Mouse (Mus musculus) hindbrain, postnatal 0 days (tissue): ENCODE data around the gene Sgpp1. TPM values are rescaled to one million over a fixed set of nuclear protein-coding genes. Genes with fewer than 3 reads are reported as not detected.

Experiments used
- ATAC-seq: fragments of 200-750 bp; cut with Nextera tagmentation; 2 replicates; pipeline ENCODE4 v1.8.0; 2017; ENCODE audit warnings: mild to moderate bottlenecking, moderate TSS enrichment, moderate library complexity
- DNase-seq: peaks from one replicate; pipeline ENCODE4 v3.0.0-alpha.2; 2015; ENCODE audit warnings: low spot score
- H3K27ac ChIP-seq: fragments of 300-500 bp; sonication (generic); 2 replicates; pipeline ENCODE4 v1.5.1; 2014; ENCODE audit warnings: mild to moderate bottlenecking
- H3K27me3 ChIP-seq: fragments of 300-500 bp; sonication (generic); 2 replicates; pipeline ENCODE4 v1.6.1; 2014; ENCODE audit warnings: low read length, mixed read lengths; ENCODE audit not compliant: insufficient read depth
- H3K36me3 ChIP-seq: fragments of 300-500 bp; sonication (generic); 2 replicates; pipeline ENCODE4 v1.6.1; 2014; ENCODE audit warnings: low read length, mixed read lengths; ENCODE audit not compliant: insufficient read depth
- H3K4me1 ChIP-seq: fragments of 300-500 bp; sonication (generic); 2 replicates; pipeline ENCODE4 v1.6.1; 2014; ENCODE audit warnings: antibody characterized with exemption, low read length, mixed read lengths; ENCODE audit not compliant: insufficient read depth
- H3K4me2 ChIP-seq: fragments of 300-500 bp; sonication (generic); 2 replicates; pipeline ENCODE4 v1.6.1; 2014; ENCODE audit warnings: low read depth, mild to moderate bottlenecking, low read length, moderate library complexity, mixed read lengths
- H3K4me3 ChIP-seq: fragments of 300-500 bp; sonication (generic); 2 replicates; pipeline ENCODE4 v1.5.1; 2014; ENCODE audit warnings: low read length
- H3K9ac ChIP-seq: fragments of 300-500 bp; sonication (generic); replicated peaks from 2 replicates; pipeline ENCODE4 v1.6.1; 2014; ENCODE audit warnings: mild to moderate bottlenecking, low read length, moderate library complexity, mixed read lengths
- H3K9me3 ChIP-seq: fragments of 300-500 bp; sonication (generic); 2 replicates; pipeline ENCODE4 v1.6.1; 2016; ENCODE audit warnings: low read length, mixed read lengths
- CTCF ChIP-seq: IDR thresholded peaks from 2 replicates; pipeline ENCODE4 v1.5.1; 2016; ENCODE audit warnings: antibody characterized with exemption, control low read depth, low read depth
- WGBS: fragments of 180-500 bp; shearing (Covaris S2); extraction: QIAGEN DNeasy Blood & Tissue Kit; methylation state at CpG from one replicate; pipeline ENCODE4 v1.1.7; 2014; 5-methylcytosine and 5-hydroxymethylcytosine counted together
- polyA plus RNA-seq: library from polyadenylated mRNA; unstranded; fragments of >200 nt; fragmentation: Nextera tagmentation; extraction: Ambion mirVana; gene quantifications from 2 replicates; pipeline ENCODE4 v1.2.1, GENCODE M21; 2015
- total RNA-seq: library from RNA; depleted of rRNA; stranded (reverse); fragments of >200 nt; gene quantifications from 2 replicates; pipeline ENCODE4 v1.2.3, GENCODE M21; 2014; rRNA removed

Gene Sgpp1
- total and polyA plus RNA-seq, 2 experiments from 2014 or later, result 15.7 to 38.5 TPM

GRCm38 (mm10) chr12:75668916-75669257, 66.6 kb downstream of the Sgpp1 start:
- TF ChIP-seq CTCF, result no peak
- under 1% methylated on average over 9 of the region's 9 CpGs for WGBS
- no peaks in the 10 kb centered on the region for H3K27me3 ChIP-seq
- peaks cover 6% of the 10 kb centered on the region; the same call in 1 of the 2 replicates for H3K4me1 ChIP-seq
- peak overlapping the region; percentile 53 for H3K4me3 ChIP-seq
- no peaks in the 10 kb centered on the region for H3K36me3 ChIP-seq
- DNase-seq, result no peak
- ATAC-seq, result no peak
- H3K4me2 ChIP-seq, result peak overlapping the region; percentile 75
- H3K9ac ChIP-seq, result peak overlapping the region; percentile 50
- H3K27ac ChIP-seq, result peak overlapping the region; percentile 75
- H3K9me3 ChIP-seq, result no peaks in the 10 kb centered on the region

DNA sequence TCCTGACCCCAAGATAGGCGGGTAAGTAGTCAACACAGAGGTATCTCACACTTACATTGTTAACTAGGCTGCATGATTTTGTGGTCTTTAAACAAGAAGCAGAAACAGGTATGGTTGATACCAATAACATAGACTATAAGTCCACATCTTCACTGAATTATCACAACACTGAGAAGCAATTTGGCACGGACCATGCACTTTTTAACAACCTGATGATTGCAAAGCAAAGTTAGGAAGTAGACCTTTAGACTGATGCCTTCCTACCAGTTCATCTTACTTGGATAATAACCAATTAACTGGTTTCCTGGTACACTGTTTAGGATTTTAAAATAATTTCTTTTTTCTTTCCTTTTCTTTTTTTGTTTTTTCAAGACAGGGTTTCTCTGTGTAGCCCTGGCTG, 67.3 kb downstream of the Sgpp1 start:
- no peaks in the 10 kb centered on the region for H3K27me3 ChIP-seq
- H3K4me3 ChIP-seq, result no peak overlapping the region
- TF ChIP-seq CTCF, result no peak
- no peaks in the 10 kb centered on the region for H3K9me3 ChIP-seq
- ATAC-seq (no peak), DNase-seq (no peak)
- 96% methylated on average over 2 of the region's 2 CpGs for WGBS
- H3K4me1 ChIP-seq, result peaks cover 6% of the 10 kb centered on the region; the same call in 1 of the 2 replicates
- no peaks in the 10 kb centered on the region for H3K36me3 ChIP-seq
- no peak overlapping the region for H3K27ac ChIP-seq
- H3K4me2 ChIP-seq, result no peak overlapping the region
- no peak overlapping the region for H3K9ac ChIP-seq

DNA sequence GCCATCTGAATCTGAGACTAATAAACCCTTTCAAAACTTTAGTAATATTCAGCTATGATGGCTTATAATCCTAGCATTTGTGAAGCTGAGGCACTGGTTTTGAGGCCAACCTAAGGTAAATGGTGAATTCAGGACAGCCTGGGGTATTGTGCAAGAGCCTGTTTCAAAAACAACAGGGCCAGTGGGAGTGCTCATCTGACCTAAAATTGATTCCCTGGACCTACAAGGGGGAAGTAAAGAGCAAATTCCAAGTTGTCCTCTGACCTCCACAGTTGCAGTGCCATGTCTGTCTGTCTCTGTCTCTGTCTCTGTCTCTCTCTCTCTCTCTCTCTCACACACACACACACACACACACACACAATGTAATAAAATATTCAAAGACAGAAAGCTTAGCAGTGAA, 68.6 kb downstream of the Sgpp1 start:
- Histone ChIP-seq H3K4me2 (no peak overlapping the region), H3K36me3 (no peaks in the 10 kb centered on the region), H3K4me3 (no peak overlapping the region), H3K27ac (no peak overlapping the region), H3K27me3 (no peaks in the 10 kb centered on the region), H3K4me1 (peaks cover 6% of the 10 kb centered on the region; the same call in 1 of the 2 replicates), H3K9ac (no peak overlapping the region), H3K9me3 (no peaks in the 10 kb centered on the region)
- DNase-seq (no peak), ATAC-seq (no peak)
- no peak for TF ChIP-seq CTCF

DNA sequence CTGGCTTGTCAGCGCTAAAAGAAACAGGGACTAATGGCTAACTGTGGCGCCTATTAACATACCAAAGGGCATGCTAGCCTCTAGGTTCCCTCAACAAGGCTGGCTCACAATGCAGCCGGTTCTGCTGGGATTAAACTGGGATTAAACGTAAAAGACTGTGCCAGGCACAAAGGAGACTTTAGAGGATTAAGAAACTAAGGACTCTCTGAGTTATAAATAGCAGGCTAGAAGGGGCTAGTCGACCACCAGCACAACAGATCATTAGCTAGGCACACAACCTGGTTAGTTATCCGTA, 71.1 kb downstream of the Sgpp1 start:
- H3K9me3 ChIP-seq, result no peaks in the 10 kb centered on the region
- H3K4me3 ChIP-seq, result no peak overlapping the region
- no peak for ATAC-seq
- no peak overlapping the region for H3K27ac ChIP-seq
- no peaks in the 10 kb centered on the region for H3K27me3 ChIP-seq
- no peaks in the 10 kb centered on the region for H3K36me3 ChIP-seq
- DNase-seq, result no peak
- no peak for TF ChIP-seq CTCF
- no peak overlapping the region for H3K4me2 ChIP-seq
- WGBS, result 21% methylated on average over 6 of the region's 6 CpGs
- no peak overlapping the region for H3K9ac ChIP-seq
- H3K4me1 ChIP-seq, result no peaks in the 10 kb centered on the region

Other genes starting within 250 kb of the Sgpp1 start
- 26.7 and 34.0 TPM in 2 replicates for gene Ppp2r5e, start 139.5 kb downstream of the Sgpp1 start, total RNA-seq
- 23.4 and 25.2 TPM in 2 replicates for gene Ppp2r5e, start 139.5 kb downstream of the Sgpp1 start, polyA plus RNA-seq
- 2.4 and 2.5 TPM in 2 replicates for gene Wdr89, start 66.2 kb downstream of the Sgpp1 start, total RNA-seq
- gene Wdr89, start 66.2 kb downstream of the Sgpp1 start, polyA plus RNA-seq, result 3.7 TPM in 2 replicates
- 39.3 and 57.2 TPM in 2 replicates for gene Syne2, start 82.4 kb upstream of the Sgpp1 start, total RNA-seq
- gene Syne2, start 82.4 kb upstream of the Sgpp1 start, polyA plus RNA-seq, result 26.1 and 28.8 TPM in 2 replicates